Mouse (Mus musculus) kidney, embryonic 14.5 days (tissue): ENCODE measurements around the gene Cmtm8. TPM values are rescaled to one million over a fixed set of nuclear protein-coding genes. Genes with fewer than 3 reads are reported as not detected.

Source experiments
- ATAC-seq: fragments of 200-750 bp; cut with Nextera tagmentation; 2 replicates; pipeline ENCODE4 v1.8.0; 2017; ENCODE audit warnings: moderate number of reproducible peaks, mild to moderate bottlenecking, moderate TSS enrichment, moderate library complexity; ENCODE audit not compliant: low FRiP score, low TSS enrichment
- H3K27ac ChIP-seq: fragments of 300-500 bp; sonication (generic); 2 replicates; pipeline ENCODE4 v1.5.1; 2014; ENCODE audit warnings: low read depth, mild to moderate bottlenecking, low read length, moderate library complexity, mixed read lengths
- H3K27me3 ChIP-seq: fragments of 300-500 bp; sonication (generic); 2 replicates; pipeline ENCODE4 v1.6.1; 2014; ENCODE audit warnings: mild to moderate bottlenecking, low read length; ENCODE audit not compliant: control insufficient read depth, insufficient read depth
- H3K36me3 ChIP-seq: fragments of 300-500 bp; sonication (generic); 2 replicates; pipeline ENCODE4 v1.6.1; 2014; ENCODE audit warnings: low read length, mixed read lengths; ENCODE audit not compliant: control insufficient read depth, insufficient read depth
- H3K4me1 ChIP-seq: fragments of 300-500 bp; sonication (generic); 2 replicates; pipeline ENCODE4 v1.6.1; 2014; ENCODE audit warnings: low read length, mixed read lengths; ENCODE audit not compliant: control insufficient read depth, insufficient read depth
- H3K4me2 ChIP-seq: fragments of 300-500 bp; sonication (generic); replicated peaks from 2 replicates; pipeline ENCODE4 v1.6.1; 2014; ENCODE audit warnings: low read depth, mild to moderate bottlenecking, low read length
- H3K4me3 ChIP-seq: fragments of 300-500 bp; sonication (generic); 2 replicates; pipeline ENCODE4 v1.5.1; 2014; ENCODE audit warnings: mild to moderate bottlenecking, low read length
- H3K9ac ChIP-seq: fragments of 300-500 bp; sonication (generic); 2 replicates; pipeline ENCODE4 v1.6.1; 2014; ENCODE audit warnings: low read depth, mild to moderate bottlenecking, low read length, moderate library complexity
- H3K9me3 ChIP-seq: fragments of 300-500 bp; sonication (generic); 2 replicates; pipeline ENCODE4 v1.6.1; 2016; ENCODE audit warnings: low read length; ENCODE audit not compliant: control insufficient read depth
- WGBS: fragments of 180-500 bp; shearing (Covaris S2); extraction: QIAGEN DNeasy Blood & Tissue Kit; methylation state at CpG from one replicate; pipeline ENCODE4 v1.1.7; 2014; 5-methylcytosine and 5-hydroxymethylcytosine counted together
- polyA plus RNA-seq: library from polyadenylated mRNA; unstranded; fragments of >200 nt; fragmentation: Nextera tagmentation; extraction: Ambion mirVana; gene quantifications from 2 replicates; pipeline ENCODE4 v1.2.1, GENCODE M21; 2014

Gene Cmtm8
- polyA plus RNA-seq, 1 experiment from 2014 or later = 36.0 TPM

DNA sequence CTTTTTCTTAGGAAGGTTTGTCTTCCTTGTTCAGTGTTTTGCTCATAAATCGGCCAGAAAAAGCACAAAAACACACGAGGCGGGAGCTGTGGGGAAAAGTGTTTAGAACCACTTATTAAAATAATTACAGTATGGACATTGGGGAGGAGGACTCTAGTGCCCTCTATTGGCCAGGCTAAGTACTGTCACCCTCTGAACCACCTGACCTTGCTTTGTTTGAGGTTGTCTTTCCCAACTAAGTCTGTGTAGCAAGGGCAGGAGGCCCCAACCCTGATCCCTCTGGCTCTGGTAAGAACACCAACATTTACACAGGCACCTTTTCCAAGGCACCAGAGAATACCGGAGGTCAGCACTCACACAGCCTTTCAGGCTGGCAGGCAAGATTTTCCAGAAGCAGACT lies 28.6 kb downstream of the Cmtm8 start:
- H3K27ac ChIP-seq = no peak overlapping the region
- H3K4me3 ChIP-seq = no peak overlapping the region
- ATAC-seq = no peak
- no peaks in the 10 kb centered on the region for H3K9me3 ChIP-seq
- H3K27me3 ChIP-seq = no peaks in the 10 kb centered on the region
- no peak overlapping the region for H3K4me2 ChIP-seq
- no peak overlapping the region for H3K9ac ChIP-seq
- no peaks in the 10 kb centered on the region for H3K36me3 ChIP-seq
- 73% methylated on average over 4 of the region's 4 CpGs for WGBS
- H3K4me1 ChIP-seq = 0 out of 2 replicates have a peak, but pooled peaks cover 3% of the 10 kb centered on the region

DNA sequence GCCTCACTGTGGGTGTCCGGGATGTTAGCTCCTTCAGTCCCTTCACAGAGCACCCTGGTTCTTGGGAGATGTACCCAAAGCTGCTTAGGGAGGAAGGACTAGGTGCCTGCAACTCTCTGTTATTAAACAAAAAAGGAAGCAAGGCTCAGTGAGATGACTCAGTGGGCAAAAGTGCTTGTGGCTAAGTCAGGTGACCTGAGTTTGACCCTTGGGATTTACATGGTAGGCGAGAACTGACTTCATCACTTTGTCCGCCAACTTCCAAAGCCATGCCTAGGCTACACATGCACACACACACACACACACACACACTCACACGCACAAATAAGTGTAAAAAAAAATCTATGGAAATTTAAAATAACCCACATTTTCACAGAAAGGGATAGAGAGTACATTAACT lies 32.0 kb downstream of the Cmtm8 start:
- Histone ChIP-seq H3K4me3 (no peak overlapping the region), H3K4me2 (no peak overlapping the region), H3K27me3 (no peaks in the 10 kb centered on the region), H3K9ac (no peak overlapping the region), H3K27ac (no peak overlapping the region), H3K36me3 (no peaks in the 10 kb centered on the region), H3K4me1 (0 out of 2 replicates have a peak, but pooled peaks cover under 1% of the 10 kb centered on the region), H3K9me3 (no peaks in the 10 kb centered on the region)
- no peak for ATAC-seq
- 93% methylated on average over 4 of the region's 4 CpGs for WGBS

DNA sequence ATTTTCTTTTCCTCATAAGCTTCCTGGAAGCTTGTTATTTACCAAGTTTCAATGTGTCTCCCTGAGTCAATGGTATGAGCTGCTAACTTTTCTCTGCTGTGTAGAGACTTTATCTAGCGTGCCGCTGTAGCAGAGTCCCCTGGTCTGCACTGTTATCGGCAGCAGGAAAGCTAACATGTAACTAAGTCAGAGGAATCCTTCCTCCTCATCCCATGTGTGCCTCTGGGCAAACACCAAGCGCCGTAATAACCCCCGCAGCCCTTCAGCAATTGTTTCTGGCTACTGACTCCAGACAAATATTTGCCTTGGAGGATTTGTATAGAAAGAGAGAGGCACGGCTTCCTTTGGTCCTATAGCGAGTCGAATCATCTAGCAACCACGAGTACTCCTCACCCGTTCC lies 33.1 kb downstream of the Cmtm8 start:
- no peak overlapping the region for H3K4me3 ChIP-seq
- no peaks in the 10 kb centered on the region for H3K9me3 ChIP-seq
- no peak overlapping the region for H3K9ac ChIP-seq
- no peaks in the 10 kb centered on the region for H3K4me1 ChIP-seq
- ATAC-seq = no peak
- H3K27ac ChIP-seq = no peak overlapping the region
- no peaks in the 10 kb centered on the region for H3K27me3 ChIP-seq
- 88% methylated on average over 11 of the region's 11 CpGs for WGBS
- no peak overlapping the region for H3K4me2 ChIP-seq
- no peaks in the 10 kb centered on the region for H3K36me3 ChIP-seq

DNA sequence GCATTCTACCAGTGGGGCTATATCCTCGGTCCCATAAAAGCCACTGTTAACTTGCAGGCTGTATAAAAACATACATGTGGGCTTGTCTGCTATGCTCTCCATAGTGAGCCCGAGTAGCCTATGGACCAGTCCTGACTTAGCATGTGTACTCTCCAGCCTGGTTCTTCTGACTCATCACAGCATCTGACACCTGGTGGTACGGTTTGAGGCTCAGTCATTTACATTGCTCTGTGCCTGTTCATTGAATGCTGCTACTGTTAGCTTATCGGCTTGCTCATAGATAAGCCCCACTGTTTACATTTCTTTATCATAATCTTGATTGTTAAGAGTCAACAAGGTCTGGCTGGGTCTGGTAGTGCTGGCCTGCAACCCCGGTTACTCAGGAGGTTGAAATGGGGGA lies 35.3 kb downstream of the Cmtm8 start:
- H3K4me2 ChIP-seq = no peak overlapping the region
- H3K9ac ChIP-seq = no peak overlapping the region
- no peaks in the 10 kb centered on the region for H3K9me3 ChIP-seq
- H3K4me3 ChIP-seq = no peak overlapping the region
- H3K4me1 ChIP-seq = no peaks in the 10 kb centered on the region
- no peak overlapping the region for H3K27ac ChIP-seq
- H3K36me3 ChIP-seq = no peaks in the 10 kb centered on the region
- H3K27me3 ChIP-seq = no peaks in the 10 kb centered on the region
- WGBS = 89% methylated on average over 5 of the region's 5 CpGs
- ATAC-seq = no peak

DNA sequence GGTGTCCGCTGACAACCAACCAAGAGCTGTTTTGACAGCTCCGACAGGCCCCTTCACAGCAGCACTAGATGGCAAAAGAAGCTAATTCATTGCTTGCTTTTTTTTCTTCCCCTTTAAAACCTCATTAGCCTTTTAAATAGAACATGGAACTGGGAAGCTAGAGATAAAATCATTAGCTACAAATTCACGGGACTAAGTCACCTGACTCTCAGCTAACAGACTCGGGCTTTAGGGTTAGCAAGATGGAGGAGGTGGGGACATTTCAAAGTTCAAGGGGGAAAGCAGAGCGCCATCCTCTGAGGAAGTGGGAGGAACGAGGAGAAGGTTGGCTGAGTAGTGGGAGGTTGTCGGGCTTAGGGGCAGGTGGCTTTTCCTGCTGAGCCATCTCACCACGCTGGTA lies 36.7 kb downstream of the Cmtm8 start:
- no peaks in the 10 kb centered on the region for H3K27me3 ChIP-seq
- ATAC-seq = no peak
- 67% methylated on average over 8 of the region's 8 CpGs for WGBS
- no peak overlapping the region for H3K27ac ChIP-seq
- no peaks in the 10 kb centered on the region for H3K4me1 ChIP-seq
- H3K4me2 ChIP-seq = no peak overlapping the region
- no peak overlapping the region for H3K9ac ChIP-seq
- no peaks in the 10 kb centered on the region for H3K9me3 ChIP-seq
- no peaks in the 10 kb centered on the region for H3K36me3 ChIP-seq
- H3K4me3 ChIP-seq = no peak overlapping the region

DNA sequence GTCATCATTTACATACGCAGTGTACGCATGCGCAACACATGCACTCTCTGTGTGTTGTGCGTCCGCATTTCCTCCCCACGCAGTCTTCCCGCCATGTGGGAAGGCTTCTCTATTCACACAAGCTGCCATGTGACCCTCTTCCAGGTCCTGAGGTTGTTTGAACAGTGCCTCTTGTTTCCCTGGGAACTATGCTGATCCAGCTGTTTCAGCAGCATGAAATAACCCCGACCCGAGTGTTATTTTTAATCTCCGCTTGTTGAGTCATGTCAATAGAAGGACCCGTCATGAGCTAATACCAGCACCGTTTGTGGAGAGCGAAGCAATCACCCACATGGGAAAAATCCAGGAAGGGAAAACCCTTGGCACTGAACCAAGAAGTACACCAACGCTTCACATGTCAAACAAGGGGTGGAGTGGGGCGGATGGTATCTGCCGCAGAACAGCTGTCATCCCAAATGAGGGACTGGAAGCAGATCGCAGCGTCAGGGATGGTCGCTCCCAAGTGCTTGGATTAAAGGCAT lies 38.7 kb downstream of the Cmtm8 start:
- H3K27ac ChIP-seq = no peak overlapping the region
- peak; percentile 47; the same call in 1 of the 2 replicates for ATAC-seq
- H3K4me3 ChIP-seq = no peak overlapping the region
- no peaks in the 10 kb centered on the region for H3K27me3 ChIP-seq
- H3K4me2 ChIP-seq = no peak overlapping the region
- no peaks in the 10 kb centered on the region for H3K36me3 ChIP-seq
- H3K9me3 ChIP-seq = no peaks in the 10 kb centered on the region
- no peak overlapping the region for H3K9ac ChIP-seq
- 58% methylated on average over 19 of the region's 19 CpGs for WGBS
- H3K4me1 ChIP-seq = 0 out of 2 replicates have a peak, but pooled peaks cover 3% of the 10 kb centered on the region

DNA sequence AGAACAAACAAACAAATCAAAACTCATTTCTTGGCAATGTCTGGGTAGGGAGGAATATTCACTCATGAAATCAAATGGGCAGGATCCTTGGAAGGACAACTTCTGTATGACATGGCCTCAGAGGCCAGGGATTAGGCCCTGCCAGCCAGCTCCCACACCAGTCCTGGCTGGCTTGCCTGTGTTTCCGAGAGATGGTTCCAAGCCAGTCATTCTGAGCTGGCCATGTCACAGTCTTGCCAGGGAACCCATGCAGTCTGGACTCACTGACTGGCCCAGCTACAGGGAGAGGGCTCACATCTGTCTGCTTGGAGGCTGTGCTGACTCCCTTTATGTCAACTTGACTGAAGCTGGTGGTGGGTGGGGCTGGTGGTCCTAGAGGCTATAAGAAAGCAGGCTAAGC lies 41.8 kb downstream of the Cmtm8 start:
- H3K4me3 ChIP-seq = no peak overlapping the region
- no peak overlapping the region for H3K27ac ChIP-seq
- no peaks in the 10 kb centered on the region for H3K27me3 ChIP-seq
- no peaks in the 10 kb centered on the region for H3K9me3 ChIP-seq
- H3K4me1 ChIP-seq = peaks cover 9% of the 10 kb centered on the region
- no peak overlapping the region for H3K9ac ChIP-seq
- no peak overlapping the region for H3K4me2 ChIP-seq
- no peak for ATAC-seq
- H3K36me3 ChIP-seq = no peaks in the 10 kb centered on the region
- WGBS = 79% methylated on average over 1 of the region's 1 CpGs

DNA sequence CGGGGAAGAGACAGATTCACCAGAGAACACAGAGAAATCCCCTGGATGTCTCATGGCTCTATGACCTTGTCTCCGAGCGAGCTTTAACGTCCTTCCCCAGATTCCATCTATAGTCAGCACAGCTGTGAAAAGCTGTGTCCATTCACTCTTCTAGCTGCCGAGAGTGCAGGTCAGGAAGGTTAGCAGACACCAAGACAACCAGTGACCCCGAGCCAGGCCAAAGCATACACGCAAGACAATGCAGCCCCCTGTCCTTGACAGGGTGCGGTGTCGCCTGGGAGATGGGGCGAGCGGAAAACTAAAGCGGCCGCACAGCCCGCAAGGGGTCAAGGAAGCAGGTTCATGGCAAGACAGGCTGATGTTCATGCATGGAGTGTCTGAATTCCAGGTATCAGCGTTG lies 42.7 kb downstream of the Cmtm8 start:
- H3K27ac ChIP-seq = no peak overlapping the region
- H3K36me3 ChIP-seq = no peaks in the 10 kb centered on the region
- no peak overlapping the region for H3K4me2 ChIP-seq
- H3K4me1 ChIP-seq = peaks cover 9% of the 10 kb centered on the region
- H3K9ac ChIP-seq = no peak overlapping the region
- no peaks in the 10 kb centered on the region for H3K27me3 ChIP-seq
- 45% methylated on average over 15 of the region's 15 CpGs for WGBS
- no peak for ATAC-seq
- no peaks in the 10 kb centered on the region for H3K9me3 ChIP-seq
- no peak overlapping the region for H3K4me3 ChIP-seq

DNA sequence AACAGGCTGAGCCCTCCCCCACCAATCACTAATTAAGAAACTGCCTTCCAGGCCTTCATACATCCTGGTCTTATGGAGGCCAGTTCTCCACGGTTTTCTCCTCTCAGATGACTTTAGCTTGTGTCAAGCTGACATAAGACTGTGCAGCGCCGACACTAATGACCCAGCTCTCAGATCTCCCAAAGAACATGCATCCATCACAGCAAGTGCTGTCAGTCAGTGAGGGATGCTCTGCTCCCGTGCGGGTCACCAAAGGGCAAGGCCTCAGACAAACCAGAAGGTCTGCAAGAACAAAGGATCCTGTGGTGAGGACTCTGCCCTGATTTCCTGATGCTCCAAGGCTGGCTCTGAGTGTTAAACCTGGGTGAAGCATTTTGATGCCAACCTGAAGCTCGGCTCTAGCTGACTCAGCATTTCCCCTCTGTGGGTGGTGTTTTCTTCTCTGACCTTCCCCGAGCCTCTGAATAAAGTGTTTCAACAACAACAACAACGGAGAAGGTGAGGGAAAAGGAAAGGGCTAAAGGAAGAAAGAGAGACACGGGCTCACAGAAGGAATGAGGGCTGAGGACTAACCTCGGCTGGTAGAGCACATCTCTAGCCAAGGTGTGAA lies 44.4 kb downstream of the Cmtm8 start:
- no peak overlapping the region; the same call in 1 of the 2 replicates for H3K9ac ChIP-seq
- ATAC-seq = no peak
- no peak overlapping the region for H3K27ac ChIP-seq
- no peaks in the 10 kb centered on the region for H3K36me3 ChIP-seq
- H3K27me3 ChIP-seq = no peaks in the 10 kb centered on the region
- no peak overlapping the region for H3K4me2 ChIP-seq
- peaks cover 9% of the 10 kb centered on the region for H3K4me1 ChIP-seq
- no peaks in the 10 kb centered on the region for H3K9me3 ChIP-seq
- no peak overlapping the region for H3K4me3 ChIP-seq
- 35% methylated on average over 10 of the region's 10 CpGs for WGBS
